Mouse (Mus musculus) embryonic facial prominence, embryonic 14.5 days (tissue): ENCODE measurements at regions not wholly inside any gene's neighbourhood (a gene's known extent, or its start where the extent isn't known, plus 50 kb on each side); places are given as distances from the start of the nearest gene placed in this dataset.
A peak's percentile ranks its signal among the peaks of the same experiment; 100 is the strongest.

Experiments used
- ATAC-seq: fragments of 200-750 bp; cut with Nextera tagmentation; 2 replicates; pipeline ENCODE4 v1.8.0; 2017; ENCODE audit warnings: low read depth, moderate number of reproducible peaks, moderate TSS enrichment
- DNase-seq: peaks from one replicate; pipeline ENCODE4 v3.0.0-alpha.2; 2015; ENCODE audit warnings: low spot score
- H3K27ac ChIP-seq: fragments of 300-500 bp; sonication (generic); replicated peaks from 2 replicates; pipeline ENCODE4 v1.5.1; 2014; ENCODE audit warnings: low read depth, mild to moderate bottlenecking, low read length, moderate library complexity
- H3K27me3 ChIP-seq: fragments of 300-500 bp; sonication (generic); replicated peaks from 2 replicates; pipeline ENCODE4 v1.6.1; 2014; ENCODE audit warnings: low read length; ENCODE audit not compliant: control insufficient read depth, insufficient read depth
- H3K36me3 ChIP-seq: fragments of 300-500 bp; sonication (generic); 2 replicates; pipeline ENCODE4 v1.6.1; 2014; ENCODE audit warnings: low read length, mixed read lengths; ENCODE audit not compliant: control insufficient read depth, insufficient read depth
- H3K4me1 ChIP-seq: fragments of 300-500 bp; sonication (generic); 2 replicates; pipeline ENCODE4 v1.6.1; 2014; ENCODE audit warnings: antibody characterized with exemption, low read length; ENCODE audit not compliant: control insufficient read depth, insufficient read depth
- H3K4me2 ChIP-seq: fragments of 300-500 bp; sonication (generic); 2 replicates; pipeline ENCODE4 v1.6.1; 2014; ENCODE audit warnings: low read depth, mild to moderate bottlenecking, low read length, moderate library complexity, mixed read lengths
- H3K4me3 ChIP-seq: fragments of 300-500 bp; sonication (generic); 2 replicates; pipeline ENCODE4 v1.5.1; 2014; ENCODE audit warnings: low read depth, mild to moderate bottlenecking, low read length
- H3K9ac ChIP-seq: fragments of 300-500 bp; sonication (generic); 2 replicates; pipeline ENCODE4 v1.6.1; 2014; ENCODE audit warnings: low read depth, mild to moderate bottlenecking, low read length, moderate library complexity, mixed read lengths
- H3K9me3 ChIP-seq: fragments of 300-500 bp; sonication (generic); 2 replicates; pipeline ENCODE4 v1.6.1; 2016; ENCODE audit warnings: low read length; ENCODE audit not compliant: control insufficient read depth
- WGBS: fragments of 180-500 bp; shearing (Covaris S2); extraction: QIAGEN DNeasy Blood & Tissue Kit; methylation state at CpG from one replicate; pipeline ENCODE4 v1.1.7; 2014; 5-methylcytosine and 5-hydroxymethylcytosine counted together

- 76% methylated on average over 6 of the region's 6 CpGs for WGBS
- no peaks in the 10 kb centered on the region for H3K4me1 ChIP-seq
- H3K9ac ChIP-seq = no peak overlapping the region
- no peaks in the 10 kb centered on the region for H3K27me3 ChIP-seq
- no peak overlapping the region for H3K4me2 ChIP-seq
- no peaks in the 10 kb centered on the region for H3K36me3 ChIP-seq
- ATAC-seq (no peak), DNase-seq (no peak)
- no peaks in the 10 kb centered on the region for H3K9me3 ChIP-seq
- no peak overlapping the region for H3K4me3 ChIP-seq
- H3K27ac ChIP-seq = no peak overlapping the region
Measured at GRCm38 (mm10) chr1:187413881-187414280, 194.7 kb upstream of the Esrrg start.

GRCm38 (mm10) chr1:187418186-187419140 is 190.1 kb upstream of the Esrrg start:
- ATAC-seq (no peak), DNase-seq (peak; percentile 26)
- no peaks in the 10 kb centered on the region for H3K27me3 ChIP-seq
- no peaks in the 10 kb centered on the region for H3K9me3 ChIP-seq
- no peak overlapping the region for H3K4me3 ChIP-seq
- no peak overlapping the region for H3K4me2 ChIP-seq
- no peaks in the 10 kb centered on the region for H3K4me1 ChIP-seq
- no peaks in the 10 kb centered on the region for H3K36me3 ChIP-seq
- WGBS = 75% methylated on average over 20 of the region's 20 CpGs
- no peak overlapping the region for H3K27ac ChIP-seq
- H3K9ac ChIP-seq = no peak overlapping the region

GRCm38 (mm10) chr1:187428536-187429215 is 179.9 kb upstream of the Esrrg start:
- DNase-seq (no peak), ATAC-seq (no peak)
- Histone ChIP-seq H3K9me3 (no peaks in the 10 kb centered on the region), H3K9ac (no peak overlapping the region), H3K36me3 (no peaks in the 10 kb centered on the region), H3K4me1 (no peaks in the 10 kb centered on the region), H3K27ac (no peak overlapping the region), H3K4me2 (no peak overlapping the region), H3K4me3 (no peak overlapping the region), H3K27me3 (no peaks in the 10 kb centered on the region)
- 73% methylated on average over 9 of the region's 9 CpGs for WGBS

GRCm38 (mm10) chr1:187433716-187434634 is 174.6 kb upstream of the Esrrg start:
- DNase-seq = no peak
- no peak overlapping the region for H3K9ac ChIP-seq

GRCm38 (mm10) chr1:187439170-187439914 is 169.2 kb upstream of the Esrrg start:
- H3K4me2 ChIP-seq = no peak overlapping the region
- WGBS = 77% methylated on average over 20 of the region's 20 CpGs
- no peaks in the 10 kb centered on the region for H3K36me3 ChIP-seq
- DNase-seq = peak; percentile 73
- no peak overlapping the region for H3K4me3 ChIP-seq
- H3K27ac ChIP-seq = no peak overlapping the region
- peak; percentile 71; the same call in 1 of the 2 replicates for ATAC-seq
- H3K27me3 ChIP-seq = no peaks in the 10 kb centered on the region
- H3K9me3 ChIP-seq = no peaks in the 10 kb centered on the region
- no peaks in the 10 kb centered on the region for H3K4me1 ChIP-seq
- no peak overlapping the region for H3K9ac ChIP-seq

More at GRCm38 (mm10) chr1:187433716-187434634, 174.6 kb upstream of the Esrrg start:
- Histone ChIP-seq H3K36me3 (no peaks in the 10 kb centered on the region), H3K9me3 (no peaks in the 10 kb centered on the region), H3K27me3 (no peaks in the 10 kb centered on the region), H3K4me2 (no peak overlapping the region), H3K4me3 (no peak overlapping the region), H3K4me1 (no peaks in the 10 kb centered on the region), H3K27ac (no peak overlapping the region)
- no peak for ATAC-seq
- 81% methylated on average over 24 of the region's 24 CpGs for WGBS

- Histone ChIP-seq H3K4me2 (no peak overlapping the region), H3K27ac (no peak overlapping the region), H3K27me3 (no peaks in the 10 kb centered on the region), H3K9me3 (no peaks in the 10 kb centered on the region), H3K36me3 (no peaks in the 10 kb centered on the region), H3K9ac (no peak overlapping the region), H3K4me1 (no peaks in the 10 kb centered on the region), H3K4me3 (no peak overlapping the region)
- DNase-seq (no peak), ATAC-seq (no peak)
- WGBS = 69% methylated on average over 3 of the region's 3 CpGs
Measured at GRCm38 (mm10) chr1:187441668-187442193, 166.9 kb upstream of the Esrrg start.

- DNase-seq (no peak), ATAC-seq (no peak)
- WGBS = 82% methylated on average over 6 of the region's 6 CpGs
- no peak overlapping the region for H3K4me3 ChIP-seq
- H3K36me3 ChIP-seq = no peaks in the 10 kb centered on the region
- 0 out of 2 replicates have a peak, but pooled peaks cover 5% of the 10 kb centered on the region for H3K4me1 ChIP-seq
- no peaks in the 10 kb centered on the region for H3K9me3 ChIP-seq
- H3K27ac ChIP-seq = no peak overlapping the region
- no peak overlapping the region for H3K9ac ChIP-seq
- H3K4me2 ChIP-seq = no peak overlapping the region
- no peaks in the 10 kb centered on the region for H3K27me3 ChIP-seq
Measured at GRCm38 (mm10) chr1:187446511-187446910, 162.1 kb upstream of the Esrrg start.
